Mouse (Mus musculus) limb, embryonic 11.5 days (tissue): ENCODE data around the gene Son. TPM values are rescaled to one million over a fixed set of nuclear protein-coding genes. Genes with fewer than 3 reads are reported as not detected.

Source experiments
- ATAC-seq: fragments of 200-750 bp; cut with Nextera tagmentation; 2 replicates; pipeline ENCODE4 v1.8.0; 2017; ENCODE audit warnings: low read depth; ENCODE audit not compliant: insufficient number of reproducible peaks, low FRiP score, low TSS enrichment
- DNase-seq: peaks from one replicate; pipeline ENCODE4 v3.0.0-alpha.2; 2015; ENCODE audit warnings: low spot score
- H3K27ac ChIP-seq: fragments of 300-500 bp; sonication (generic); replicated peaks from 2 replicates; pipeline ENCODE4 v1.5.1; 2014; ENCODE audit warnings: low read depth, mild to moderate bottlenecking, low read length
- H3K27me3 ChIP-seq: fragments of 300-500 bp; sonication (generic); 2 replicates; pipeline ENCODE4 v1.6.1; 2014; ENCODE audit warnings: mild to moderate bottlenecking, low read length, mixed read lengths; ENCODE audit not compliant: control insufficient read depth, insufficient read depth
- H3K36me3 ChIP-seq: fragments of 300-500 bp; sonication (generic); 2 replicates; pipeline ENCODE4 v1.6.1; 2014; ENCODE audit warnings: mild to moderate bottlenecking, low read length, moderate library complexity, mixed read lengths; ENCODE audit not compliant: control insufficient read depth, insufficient read depth
- H3K4me1 ChIP-seq: fragments of 300-500 bp; sonication (generic); 2 replicates; pipeline ENCODE4 v1.6.1; 2014; ENCODE audit warnings: low read length, mixed read lengths; ENCODE audit not compliant: control insufficient read depth, insufficient read depth
- H3K4me2 ChIP-seq: fragments of 300-500 bp; sonication (generic); 2 replicates; pipeline ENCODE4 v1.6.1; 2014; ENCODE audit warnings: low read depth, mild to moderate bottlenecking, moderate library complexity; ENCODE audit not compliant: severe bottlenecking
- H3K4me3 ChIP-seq: fragments of 300-500 bp; sonication (generic); 2 replicates; pipeline ENCODE4 v1.5.1; 2014; ENCODE audit warnings: low read depth, low read length
- H3K9ac ChIP-seq: fragments of 300-500 bp; sonication (generic); 2 replicates; pipeline ENCODE4 v1.6.1; 2014; ENCODE audit warnings: mild to moderate bottlenecking, low read length
- H3K9me3 ChIP-seq: fragments of 300-500 bp; sonication (generic); 2 replicates; pipeline ENCODE4 v1.6.1; 2016; ENCODE audit warnings: low read length; ENCODE audit not compliant: control insufficient read depth
- WGBS: fragments of 180-500 bp; shearing (Covaris S2); extraction: QIAGEN DNeasy Blood & Tissue Kit; methylation state at CpG from one replicate; pipeline ENCODE4 v1.1.7; 2014; 5-methylcytosine and 5-hydroxymethylcytosine counted together
- polyA plus RNA-seq: library from polyadenylated mRNA; unstranded; fragments of >200 nt; fragmentation: Nextera tagmentation; extraction: Ambion mirVana; gene quantifications from 2 replicates; pipeline ENCODE4 v1.2.1, GENCODE M21; 2014

Gene Son
- polyA plus RNA-seq, 1 experiment from 2014 or later = 151 TPM

- DNase-seq (no peak), ATAC-seq (no peak)
- Histone ChIP-seq H3K4me2 (peak overlapping the region; percentile 76; the same call in 1 of the 2 replicates), H3K36me3 (no peaks in the 10 kb centered on the region), H3K27ac (no peak overlapping the region), H3K4me3 (peak overlapping the region; percentile 77; the same call in 1 of the 2 replicates), H3K27me3 (no peaks in the 10 kb centered on the region), H3K9ac (no peak overlapping the region), H3K4me1 (no peaks in the 10 kb centered on the region; the same call in 1 of the 2 replicates), H3K9me3 (no peaks in the 10 kb centered on the region)
- 87% methylated on average over 15 of the region's 15 CpGs for WGBS
These were observed 80.1 kb downstream of the Son start for GRCm38 (mm10) chr16:91727433-91727832.

DNA sequence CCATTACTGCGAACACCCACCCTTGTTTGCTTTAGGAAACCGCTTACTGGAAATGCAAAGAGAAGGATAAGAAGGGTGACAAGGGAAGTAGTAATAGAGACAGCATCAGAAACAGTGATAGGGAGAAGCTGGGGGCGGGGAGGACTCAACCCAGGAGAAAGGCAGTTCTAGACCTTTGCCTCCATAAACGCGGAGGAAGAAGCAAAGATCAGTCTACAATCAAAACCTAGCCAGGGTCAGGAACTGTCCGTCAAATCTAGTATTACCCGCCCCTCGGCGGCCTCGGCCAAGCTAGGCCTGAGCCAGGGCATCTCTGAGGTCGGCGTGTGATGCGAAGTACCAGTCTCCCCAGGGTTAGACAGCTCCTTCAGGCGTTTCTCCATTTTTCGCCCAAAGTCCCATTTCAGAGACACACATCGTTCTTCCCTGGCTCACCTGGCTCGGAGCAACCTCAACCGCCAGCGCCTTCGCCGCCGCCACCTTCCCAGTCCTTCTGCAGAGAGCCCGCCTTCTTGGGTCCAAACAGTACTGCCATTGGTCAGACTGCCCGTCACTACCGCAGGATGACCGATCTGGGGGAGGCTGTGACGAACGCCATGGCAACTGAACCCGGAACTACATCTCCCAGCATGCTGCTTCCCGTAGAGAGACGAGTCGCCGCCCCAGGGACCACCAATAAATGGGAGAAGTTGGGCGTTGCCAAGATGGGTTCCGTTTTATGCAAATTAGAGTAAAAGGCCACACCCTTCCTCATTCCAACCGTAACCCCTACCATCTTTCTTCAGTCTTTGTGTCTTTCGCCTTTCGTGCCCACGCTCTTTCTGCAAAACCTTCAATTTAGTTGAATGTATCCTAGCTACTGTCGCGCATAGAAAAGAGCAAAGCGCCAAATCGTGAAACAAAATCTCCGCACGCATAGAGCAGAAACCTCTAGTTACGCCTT, 81.1 kb downstream of the Son start, which contains the start of gene Cryzl1:
Gene Cryzl1 (minus strand): TSS at position 853 of the 943 bp plus-strand sequence.
- peak within 1 kb of the TSS; percentile 77 for H3K4me3 ChIP-seq
- H3K9ac ChIP-seq = peak within 1 kb of the TSS; percentile 89
- WGBS = 2% methylated on average over 46 of the region's 46 CpGs
- H3K4me2 ChIP-seq = peak within 1 kb of the TSS; percentile 76
- no peaks in the 10 kb centered on the region for H3K9me3 ChIP-seq
- peak; percentile 93 for ATAC-seq
- H3K4me1 ChIP-seq = no peaks in the 10 kb centered on the region; the same call in 1 of the 2 replicates
- H3K36me3 ChIP-seq = no peaks in the 10 kb centered on the region
- H3K27ac ChIP-seq = peak within 1 kb of the TSS; percentile 90
- H3K27me3 ChIP-seq = no peaks in the 10 kb centered on the region
- DNase-seq = peak; percentile 98

Other genes starting within 250 kb of the Son start
- gene Il10rb, start 241.3 kb upstream of the Son start, polyA plus RNA-seq = 7.5 and 8.3 TPM in 2 replicates
- 55.0 and 58.4 TPM in 2 replicates for gene Ifnar1, start 162.3 kb upstream of the Son start, polyA plus RNA-seq
- gene Ifngr2, start 100.4 kb upstream of the Son start, polyA plus RNA-seq = 25.2 and 32.7 TPM in 2 replicates
- gene Tmem50b, start 49.7 kb upstream of the Son start, polyA plus RNA-seq = 31.6 and 32.4 TPM in 2 replicates
- 3.9 and 6.4 TPM in 2 replicates for gene Dnajc28, start 28.5 kb upstream of the Son start, polyA plus RNA-seq
- 131 and 143 TPM in 2 replicates for gene Gart, start 554 bp upstream of the Son start, polyA plus RNA-seq
- 37.0 and 40.8 TPM in 2 replicates for gene Donson, start 41.3 kb downstream of the Son start, polyA plus RNA-seq
- 57.9 and 71.7 TPM in 2 replicates for gene Cryzl1, start 81.5 kb downstream of the Son start, polyA plus RNA-seq
- gene Itsn1, start 81.8 kb downstream of the Son start, polyA plus RNA-seq = 32.5 and 37.5 TPM in 2 replicates